Mouse (Mus musculus): Measurements from ENCODE around the gene Cyp17a1.

DNA sequence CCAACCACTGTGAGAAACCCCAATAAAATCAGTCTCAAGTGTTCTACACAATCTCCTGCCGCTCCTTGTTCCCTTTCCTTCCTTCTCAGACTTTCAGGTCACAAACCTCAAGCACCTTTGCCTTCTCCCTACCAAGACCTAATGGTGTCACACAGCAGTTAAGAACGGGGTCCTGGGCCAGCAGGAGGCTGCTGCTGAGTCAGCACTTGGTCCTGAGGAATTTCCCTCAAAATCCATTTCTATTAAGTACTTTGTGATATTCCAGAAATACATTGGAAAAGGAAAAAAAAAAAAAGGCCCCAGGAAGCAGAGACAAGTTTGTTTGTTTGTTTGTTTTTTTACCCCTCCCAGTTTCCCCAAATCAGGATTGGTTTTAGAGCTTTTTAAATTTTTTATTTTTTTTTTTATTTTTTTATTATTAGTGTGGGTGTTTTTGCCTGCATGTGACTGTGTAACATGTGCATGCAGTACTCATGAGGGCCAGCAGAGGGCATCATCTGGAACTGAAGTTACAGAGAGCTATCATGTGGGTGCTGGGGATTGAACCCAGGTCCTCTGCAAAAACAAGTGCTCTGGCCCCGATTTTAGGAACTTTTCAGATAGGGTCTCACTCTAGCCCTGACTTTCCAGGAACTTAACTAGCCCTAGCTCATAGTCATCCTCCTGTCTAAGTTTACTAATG is 15.5 kb downstream of the Cyp17a1 start:
- TF ChIP-seq CTCF (IDR thresholded peaks at IDR 0.05; ENCODE audit: low read depth) (peak; percentile 64), EP300 (IDR thresholded peaks at IDR 0.05; ENCODE audit: low read depth) (no peak)

All from liver, postnatal 0 days (tissue).